8 mouse cellular contexts compared by ENCODE assay signal in the genomic region with DNA sequence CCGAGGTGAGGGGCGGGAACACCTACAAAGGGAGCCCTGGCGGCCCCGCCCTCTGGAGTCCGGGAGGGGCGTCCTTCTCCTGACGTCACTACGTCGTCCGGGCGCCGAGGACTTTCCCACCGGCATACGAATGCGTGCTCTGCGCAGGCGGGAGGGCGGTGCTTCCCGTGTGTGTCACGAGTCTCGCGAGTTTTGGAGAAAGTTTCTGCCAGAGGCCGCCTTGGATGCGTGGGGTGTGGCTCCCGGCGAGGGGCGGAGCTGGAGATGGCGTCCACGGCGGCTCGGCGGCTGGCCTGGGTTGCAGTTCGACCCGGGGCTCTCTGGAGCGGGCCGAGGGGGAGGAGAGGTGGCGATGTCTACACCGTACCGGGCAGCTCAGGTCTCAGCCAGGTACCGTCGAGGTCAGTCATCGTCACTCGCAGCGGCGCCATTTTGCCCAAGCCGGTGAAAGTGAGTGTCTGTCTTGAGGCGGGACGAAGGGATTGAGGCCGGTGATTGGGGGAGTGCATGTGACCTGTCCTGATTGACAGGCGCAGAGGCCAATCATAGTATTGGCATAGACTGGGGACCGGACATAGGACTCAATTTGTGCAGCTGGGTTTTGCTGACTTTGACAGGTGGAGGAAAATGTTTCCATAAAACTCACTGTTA. TPM values are rescaled to one million over a fixed set of nuclear protein-coding genes. Genes with fewer than 3 reads are reported as not detected.
A peak's percentile ranks its signal among the peaks of the same experiment; 100 is the strongest.
DNase-seq lines count a peak whose midpoint lies in the region; ATAC-seq and TF ChIP-seq lines count a peak whose summit lies in the region.

No protein-coding gene starts in this region.

- peaks cover 28% of the 10 kb centered on the region for H3K4me1 ChIP-seq in embryonic facial prominence, embryonic 13.5 days
- H3K4me1 ChIP-seq in kidney, adult 2 months (ENCODE audit: control insufficient read depth, insufficient read depth, low read length) = peaks cover 29% of the 10 kb centered on the region
- peaks cover 25% of the 10 kb centered on the region for H3K4me1 ChIP-seq in limb, embryonic 12.5 days (replicated peaks)
- peaks cover 24% of the 10 kb centered on the region for H3K4me1 ChIP-seq in midbrain, embryonic 15.5 days
- H3K4me1 ChIP-seq in spleen, adult 2 months (ENCODE audit: control insufficient read depth, insufficient read depth, insufficient read length) = peaks cover 9% of the 10 kb centered on the region

- peak overlapping the region; percentile 86 for H3K27ac ChIP-seq in embryonic facial prominence, embryonic 13.5 days
- peak overlapping the region; percentile 92 for H3K27ac ChIP-seq in kidney, adult 2 months (ENCODE audit: insufficient read depth, low read depth, low read length)
- H3K27ac ChIP-seq in limb, embryonic 12.5 days = peak overlapping the region; percentile 72
- H3K27ac ChIP-seq in midbrain, embryonic 15.5 days = peak overlapping the region; percentile 95
- peak overlapping the region; percentile 95 for H3K27ac ChIP-seq in spleen, adult 2 months (ENCODE audit: insufficient read depth, low read length)

- H3K4me2 ChIP-seq in embryonic facial prominence, embryonic 13.5 days = peak overlapping the region; percentile 82
- peak overlapping the region; percentile 86 for H3K4me2 ChIP-seq in limb, embryonic 12.5 days
- H3K4me2 ChIP-seq in midbrain, embryonic 15.5 days = peak overlapping the region; percentile 59

- peaks cover 43% of the 10 kb centered on the region for H3K36me3 ChIP-seq in embryonic facial prominence, embryonic 13.5 days
- peaks cover 3% of the 10 kb centered on the region; the same call in 1 of the 2 replicates for H3K36me3 ChIP-seq in kidney, adult 2 months (ENCODE audit: control insufficient read depth, insufficient read depth, low read length)
- peaks cover 39% of the 10 kb centered on the region for H3K36me3 ChIP-seq in limb, embryonic 12.5 days
- H3K36me3 ChIP-seq in midbrain, embryonic 15.5 days (replicated peaks) = peaks cover 25% of the 10 kb centered on the region
- peaks cover 15% of the 10 kb centered on the region for H3K36me3 ChIP-seq in spleen, adult 2 months (ENCODE audit: control insufficient read depth, insufficient read depth, low read length)

- no peaks in the 10 kb centered on the region for H3K9me3 ChIP-seq in embryonic facial prominence, embryonic 13.5 days
- H3K9me3 ChIP-seq in limb, embryonic 12.5 days = no peaks in the 10 kb centered on the region
- H3K9me3 ChIP-seq in midbrain, embryonic 15.5 days = no peaks in the 10 kb centered on the region

- H3K4me3 ChIP-seq in embryonic facial prominence, embryonic 13.5 days = peak overlapping the region; percentile 67
- H3K4me3 ChIP-seq in kidney, adult 2 months (ENCODE audit: insufficient read depth, low read depth, low read length) = peak overlapping the region; percentile 77
- H3K4me3 ChIP-seq in limb, embryonic 12.5 days (replicated peaks) = peak overlapping the region; percentile 62
- H3K4me3 ChIP-seq in midbrain, embryonic 15.5 days = peak overlapping the region; percentile 74
- peak overlapping the region; percentile 88 for H3K4me3 ChIP-seq in spleen, adult 2 months (ENCODE audit: extremely low read depth, insufficient read depth, insufficient read length)

- TF ChIP-seq CTCF in kidney, adult 2 months (conservative IDR thresholded peaks at IDR 0.05; ENCODE audit: insufficient read depth, insufficient read length, low read depth, low read length) = no peak
- no peak for TF ChIP-seq CTCF in spleen, adult 2 months (IDR thresholded peaks at IDR 0.05; ENCODE audit: extremely low read depth, insufficient read depth, insufficient read length, insufficient replicate concordance)

- TF ChIP-seq POLR2A in kidney, adult 2 months (IDR thresholded peaks at IDR 0.05; ENCODE audit: low read depth, low read length) = peak; percentile 30
- peak; percentile 71 for TF ChIP-seq POLR2A in spleen, adult 2 months (IDR thresholded peaks at IDR 0.05; ENCODE audit: low read depth, low read length)

- DNase-seq in 3134 (ENCODE audit: extremely low read depth, insufficient read length, low spot score) = peak; percentile 96
- peak; percentile 98 for DNase-seq in adrenal gland, postnatal 36 days
- DNase-seq in heart, adult 18-20 months = peak; percentile 98 to 99
- DNase-seq in kidney, adult 2 months = peak; percentile 99
- DNase-seq in spleen, adult 2 months (ENCODE audit: low read depth in 1 of 2, low spot score in 2 of 2) = peak; percentile 97 to 99

- under 1% methylated on average over 51 of the region's 51 CpGs for WGBS in embryonic facial prominence, embryonic 13.5 days
- under 1% methylated on average over 51 of the region's 51 CpGs for WGBS in kidney, adult 2 months
- under 1% methylated on average over 51 of the region's 51 CpGs for WGBS in limb, embryonic 12.5 days
- WGBS in midbrain, embryonic 15.5 days = under 1% methylated on average over 51 of the region's 51 CpGs
- WGBS in spleen, adult 2 months = under 1% methylated on average over 51 of the region's 51 CpGs

- ATAC-seq in embryonic facial prominence, embryonic 13.5 days (ENCODE audit: insufficient number of reproducible peaks, insufficient read depth, low FRiP score, low TSS enrichment, low read depth) = peak; percentile 94
- peak; percentile 98 for ATAC-seq in limb, embryonic 12.5 days (ENCODE audit: insufficient number of reproducible peaks, insufficient read depth, low FRiP score, low TSS enrichment, low read depth)
- peak; percentile 99 for ATAC-seq in midbrain, embryonic 15.5 days (replicated peaks)

- no peaks in the 10 kb centered on the region for H3K27me3 ChIP-seq in embryonic facial prominence, embryonic 13.5 days
- H3K27me3 ChIP-seq in kidney, adult 2 months (replicated peaks; ENCODE audit: control insufficient read depth, insufficient read depth, low read length) = no peaks in the 10 kb centered on the region
- H3K27me3 ChIP-seq in limb, embryonic 12.5 days = no peaks in the 10 kb centered on the region
- H3K27me3 ChIP-seq in midbrain, embryonic 15.5 days (replicated peaks) = peaks cover 6% of the 10 kb centered on the region
- H3K27me3 ChIP-seq in spleen, adult 2 months (ENCODE audit: control insufficient read depth, insufficient read depth, low read length) = no peaks in the 10 kb centered on the region

- H3K9ac ChIP-seq in embryonic facial prominence, embryonic 13.5 days = peak overlapping the region; percentile 79
- H3K9ac ChIP-seq in limb, embryonic 12.5 days (replicated peaks) = peak overlapping the region; percentile 63
- peak overlapping the region; percentile 75 for H3K9ac ChIP-seq in midbrain, embryonic 15.5 days

RNA-seq across cellular contexts. Expression of a gene that starts 7.2 kb away (rescaled TPM):
- 100 to 1,000 TPM; 166 to 186 TPM for total RNA-seq in adrenal gland, postnatal 36 days (2021)
- polyA plus RNA-seq in embryonic facial prominence, embryonic 13.5 days (2015; fragmentation: Nextera tagmentation; extraction: Ambion mirVana) = 255 and 264 TPM in 2 replicates
- total RNA-seq in heart, adult 18-20 months (2021) = 100 to 1,000 TPM; 185 to 222 TPM
- polyA plus RNA-seq in kidney, adult 2 months (2012; rRNA removed) = 316 and 376 TPM in 2 replicates
- 204 and 226 TPM in 2 replicates for polyA plus RNA-seq in limb, embryonic 12.5 days (2016; fragmentation: Nextera tagmentation; extraction: Ambion mirVana)
- polyA plus RNA-seq in midbrain, embryonic 15.5 days (2015; fragmentation: Nextera tagmentation; extraction: Ambion mirVana) = 322 and 335 TPM in 2 replicates
- 106 and 148 TPM in 2 replicates for polyA plus RNA-seq in spleen, adult 2 months (2012; rRNA removed)

RNA-seq across cellular contexts. Expression of a gene that starts 7.2 kb away (rescaled TPM):
- 1 to 10 TPM in 1 of 2 experiments, under 1 TPM in 1; 0.59 to 1.1 TPM for total RNA-seq in adrenal gland, postnatal 36 days (2021)
- polyA plus RNA-seq in embryonic facial prominence, embryonic 13.5 days (2015; fragmentation: Nextera tagmentation; extraction: Ambion mirVana) = 18.9 and 19.5 TPM in 2 replicates
- total RNA-seq in heart, adult 18-20 months (2021) = under 1 TPM; 0.72 to 0.75 TPM
- polyA plus RNA-seq in kidney, adult 2 months (2012; rRNA removed) = 0.45 and 0.52 TPM in 2 replicates
- 11.0 and 11.3 TPM in 2 replicates for polyA plus RNA-seq in limb, embryonic 12.5 days (2016; fragmentation: Nextera tagmentation; extraction: Ambion mirVana)
- polyA plus RNA-seq in midbrain, embryonic 15.5 days (2015; fragmentation: Nextera tagmentation; extraction: Ambion mirVana) = 1.2 and 1.5 TPM in 2 replicates
- 5.1 and 5.5 TPM in 2 replicates for polyA plus RNA-seq in spleen, adult 2 months (2012; rRNA removed)

RNA-seq across cellular contexts. Expression of a gene that starts 7.2 kb away (rescaled TPM):
- total RNA-seq in adrenal gland, postnatal 36 days (2021) = 10 to 100 TPM; 59.1 to 68.1 TPM
- 46.0 and 49.9 TPM in 2 replicates for polyA plus RNA-seq in embryonic facial prominence, embryonic 13.5 days (2015; fragmentation: Nextera tagmentation; extraction: Ambion mirVana)
- total RNA-seq in heart, adult 18-20 months (2021) = 10 to 100 TPM; 25.4 to 32.2 TPM
- polyA plus RNA-seq in kidney, adult 2 months (2012; rRNA removed) = 200 and 242 TPM in 2 replicates
- polyA plus RNA-seq in limb, embryonic 12.5 days (2016; fragmentation: Nextera tagmentation; extraction: Ambion mirVana) = 33.6 and 34.1 TPM in 2 replicates
- polyA plus RNA-seq in midbrain, embryonic 15.5 days (2015; fragmentation: Nextera tagmentation; extraction: Ambion mirVana) = 25.4 and 27.2 TPM in 2 replicates
- 121 and 123 TPM in 2 replicates for polyA plus RNA-seq in spleen, adult 2 months (2012; rRNA removed)

RNA-seq across cellular contexts. Expression of a gene that starts 8.2 kb away (rescaled TPM):
- total RNA-seq in adrenal gland, postnatal 36 days (2021) = 100 to 1,000 TPM; 439 to 578 TPM
- polyA plus RNA-seq in embryonic facial prominence, embryonic 13.5 days (2015; fragmentation: Nextera tagmentation; extraction: Ambion mirVana) = 319 and 324 TPM in 2 replicates
- total RNA-seq in heart, adult 18-20 months (2021) = 100 to 1,000 TPM; 750 to 751 TPM
- polyA plus RNA-seq in kidney, adult 2 months (2012; rRNA removed) = 632 and 646 TPM in 2 replicates
- 302 and 311 TPM in 2 replicates for polyA plus RNA-seq in limb, embryonic 12.5 days (2016; fragmentation: Nextera tagmentation; extraction: Ambion mirVana)
- polyA plus RNA-seq in midbrain, embryonic 15.5 days (2015; fragmentation: Nextera tagmentation; extraction: Ambion mirVana) = 309 and 330 TPM in 2 replicates
- polyA plus RNA-seq in spleen, adult 2 months (2012; rRNA removed) = 95.8 and 162 TPM in 2 replicates

RNA-seq across cellular contexts. Expression of a gene that starts 34.1 kb away (rescaled TPM):
- total RNA-seq in adrenal gland, postnatal 36 days (2021) = 10 to 100 TPM; 34.1 to 36.4 TPM
- polyA plus RNA-seq in embryonic facial prominence, embryonic 13.5 days (2015; fragmentation: Nextera tagmentation; extraction: Ambion mirVana) = 10.3 and 10.5 TPM in 2 replicates
- 10 to 100 TPM; 25.8 to 30.1 TPM for total RNA-seq in heart, adult 18-20 months (2021)
- polyA plus RNA-seq in kidney, adult 2 months (2012; rRNA removed) = 60.9 and 74.8 TPM in 2 replicates
- 3.3 and 5.2 TPM in 2 replicates for polyA plus RNA-seq in limb, embryonic 12.5 days (2016; fragmentation: Nextera tagmentation; extraction: Ambion mirVana)
- polyA plus RNA-seq in midbrain, embryonic 15.5 days (2015; fragmentation: Nextera tagmentation; extraction: Ambion mirVana) = 1.7 and 2.0 TPM in 2 replicates
- polyA plus RNA-seq in spleen, adult 2 months (2012; rRNA removed) = 11.3 and 12.0 TPM in 2 replicates

Comparison
In these comparisons a context has a peak if more than half of its experiments do, and no peak if none do; other contexts are left out.
1. Peak in every context shown above with its lines: DNase-seq, ATAC-seq, H3K4me3 ChIP-seq and H3K27ac ChIP-seq.